ENCODE assay signal across 24 mouse cellular contexts in genomic region chr9:24063251-24063650, GRCm38 (mm10). TPM values are rescaled to one million over a fixed set of nuclear protein-coding genes. Genes with fewer than 3 reads are reported as not detected.
"Had no signal": no experiment of that assay in that cellular context is flagged by ENCODE, and none has a peak within 500 bp of the region (broad histone marks: within the 10 kb centered on the region; RNA-seq: fewer than 3 reads in every experiment).

No protein-coding gene starts in this region.

- H3K4me3 ChIP-seq: kidney, embryonic 15.5 days; limb, embryonic 10.5 days; limb, embryonic 13.5 days; liver, embryonic 12.5 days; liver, embryonic 15.5 days; midbrain, embryonic 12.5 days had no signal

- H3K4me1 ChIP-seq: kidney, embryonic 15.5 days; limb, embryonic 10.5 days; limb, embryonic 13.5 days; liver, embryonic 12.5 days; liver, embryonic 15.5 days; midbrain, embryonic 12.5 days had no signal

- DNase-seq: kidney, adult 8-10 months; kidney, postnatal 14 days; kidney, postnatal 4 days; liver; lung, adult 18-20 months; thymus, adult 18-20 months; thymus, postnatal 36 days had no signal

- H3K4me2 ChIP-seq: kidney, embryonic 15.5 days; limb, embryonic 13.5 days; liver, embryonic 12.5 days; liver, embryonic 15.5 days; midbrain, embryonic 12.5 days had no signal

- ATAC-seq: liver, embryonic 12.5 days; midbrain, embryonic 16.5 days had no signal

- H3K36me3 ChIP-seq: kidney, embryonic 15.5 days; limb, embryonic 10.5 days; limb, embryonic 13.5 days; liver, embryonic 12.5 days; liver, embryonic 15.5 days; midbrain, embryonic 12.5 days had no signal

- H3K27ac ChIP-seq: kidney, embryonic 15.5 days; limb, embryonic 10.5 days; limb, embryonic 13.5 days; liver, embryonic 12.5 days; liver, embryonic 15.5 days; macrophage; midbrain, embryonic 12.5 days had no signal

- H3K27me3 ChIP-seq: kidney, embryonic 15.5 days; limb, embryonic 13.5 days; liver, embryonic 12.5 days; liver, embryonic 15.5 days; midbrain, embryonic 12.5 days had no signal

- H3K9me3 ChIP-seq: kidney, embryonic 15.5 days; limb, embryonic 10.5 days; limb, embryonic 13.5 days; liver, embryonic 12.5 days; liver, embryonic 15.5 days; midbrain, embryonic 12.5 days had no signal

- H3K9ac ChIP-seq: kidney, embryonic 15.5 days; limb, embryonic 13.5 days; liver, embryonic 12.5 days; liver, embryonic 15.5 days; midbrain, embryonic 12.5 days had no signal

RNA-seq across cellular contexts. Expression of gene Npsr1, which starts 34.5 kb away (rescaled TPM):
- total RNA-seq: megakaryocyte, adult 5-6 weeks had no signal
- polyA plus RNA-seq: limb, embryonic 10.5 days; limb, embryonic 13.5 days; liver, embryonic 12.5 days; liver, embryonic 15.5 days; lung, embryonic 16.5 days; macrophage; midbrain, embryonic 12.5 days; neural tube, embryonic 11.5 days; neural tube, embryonic 14.5 days; small intestine, adult 2 months; spleen, adult 2 months; stomach, embryonic 16.5 days; testis, adult 2 months; urinary bladder, adult 2 months had no signal
